Mouse (Mus musculus): ENCODE data around the gene Antxr1. TPM values are rescaled to one million over a fixed set of nuclear protein-coding genes. Genes with fewer than 3 reads are reported as not detected.

Gene Antxr1
- polyA plus RNA-seq, 1 experiment from 2014 or later = 7.4 TPM

- Histone ChIP-seq H3K9ac (ENCODE audit: low read depth, low read length) (peak overlapping the region; percentile 83), H3K9me3 (ENCODE audit: control insufficient read depth, low read length) (no peaks in the 10 kb centered on the region), H3K36me3 (ENCODE audit: control insufficient read depth, insufficient read depth, low read length) (no peaks in the 10 kb centered on the region), H3K27ac (ENCODE audit: low read depth, low read length) (no peak overlapping the region), H3K4me1 (replicated peaks; ENCODE audit: control insufficient read depth, insufficient read depth, low read length) (no peaks in the 10 kb centered on the region; the same call in 1 of the 2 replicates), H3K27me3 (ENCODE audit: control insufficient read depth, insufficient read depth, low read length) (no peaks in the 10 kb centered on the region), H3K4me3 (ENCODE audit: low read depth, low read length) (peak overlapping the region; percentile 81), H3K4me2 (replicated peaks; ENCODE audit: low read depth, low read length) (peak overlapping the region; percentile 83)
- ATAC-seq (ENCODE audit: low FRiP score) (no peak), DNase-seq (ENCODE audit: low spot score) (peak; percentile 49)
- 15% methylated on average over 11 of the region's 11 CpGs for WGBS
Measured at GRCm38 (mm10) chr6:87334361-87335090, 1.1 kb downstream of the Antxr1 start.

- no peaks in the 10 kb centered on the region for H3K9me3 ChIP-seq (ENCODE audit: control insufficient read depth, low read length)
- ATAC-seq (ENCODE audit: low FRiP score) = no peak
- H3K9ac ChIP-seq (ENCODE audit: low read depth, low read length) = no peak overlapping the region
- H3K27me3 ChIP-seq (ENCODE audit: control insufficient read depth, insufficient read depth, low read length) = no peaks in the 10 kb centered on the region
- H3K4me3 ChIP-seq (ENCODE audit: low read depth, low read length) = no peak overlapping the region
- DNase-seq (ENCODE audit: low spot score) = no peak
- WGBS = 93% methylated on average over 2 of the region's 2 CpGs
- H3K36me3 ChIP-seq (ENCODE audit: control insufficient read depth, insufficient read depth, low read length) = no peaks in the 10 kb centered on the region
- H3K4me1 ChIP-seq (replicated peaks; ENCODE audit: control insufficient read depth, insufficient read depth, low read length) = no peaks in the 10 kb centered on the region; the same call in 1 of the 2 replicates
- H3K4me2 ChIP-seq (replicated peaks; ENCODE audit: low read depth, low read length) = no peak overlapping the region
- no peak overlapping the region for H3K27ac ChIP-seq (ENCODE audit: low read depth, low read length)
Measured at GRCm38 (mm10) chr6:87332380-87332779, 3.2 kb downstream of the Antxr1 start.

DNA sequence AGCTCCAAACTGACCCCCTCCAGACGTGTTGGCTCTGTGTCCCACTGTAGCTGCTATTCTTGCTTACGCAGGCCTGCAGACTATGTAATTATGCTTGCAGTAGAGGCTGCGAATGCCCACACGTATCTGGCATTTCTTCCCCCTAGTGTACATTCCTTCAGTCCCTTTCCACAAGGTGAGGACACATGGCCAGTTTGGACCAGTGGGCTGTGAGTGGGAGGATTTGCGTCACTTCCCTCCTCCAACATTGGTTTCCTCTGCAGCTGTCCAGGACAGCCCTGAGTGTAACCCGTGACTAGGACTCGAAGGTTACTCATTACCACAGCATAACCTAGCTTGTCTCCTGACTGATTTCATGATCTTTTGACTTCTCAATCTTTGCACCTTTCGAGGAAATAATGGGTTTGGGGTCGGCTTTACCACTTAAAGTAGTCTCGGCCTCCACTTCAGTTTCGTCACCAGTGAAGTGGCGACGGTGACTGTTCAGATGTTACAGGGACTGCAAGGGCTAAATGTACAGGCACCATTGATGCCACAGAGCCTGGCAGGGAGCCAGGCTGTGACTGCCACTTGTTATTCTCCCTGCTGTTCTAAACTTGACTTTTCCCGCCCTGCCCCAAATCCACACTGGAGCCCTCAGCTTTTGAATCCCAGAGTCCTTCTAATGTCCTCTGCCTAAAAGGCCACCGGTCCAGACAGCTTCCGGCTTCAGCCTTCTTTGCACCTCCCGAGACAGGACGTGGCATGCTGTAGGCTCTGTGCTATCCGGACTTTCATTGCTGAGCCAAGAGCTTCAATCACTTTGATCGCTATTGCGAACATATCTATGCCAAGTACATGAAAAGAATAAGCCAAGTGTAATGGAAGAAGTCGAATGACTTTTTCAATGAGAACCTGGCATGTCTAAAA lies 7.1 kb downstream of the Antxr1 start:
- 87% methylated on average over 22 of the region's 22 CpGs for WGBS
- no peaks in the 10 kb centered on the region; the same call in 1 of the 2 replicates for H3K4me1 ChIP-seq (replicated peaks; ENCODE audit: control insufficient read depth, insufficient read depth, low read length)
- H3K9ac ChIP-seq (ENCODE audit: low read depth, low read length) = no peak overlapping the region
- no peaks in the 10 kb centered on the region for H3K36me3 ChIP-seq (ENCODE audit: control insufficient read depth, insufficient read depth, low read length)
- no peaks in the 10 kb centered on the region for H3K27me3 ChIP-seq (ENCODE audit: control insufficient read depth, insufficient read depth, low read length)
- no peak overlapping the region for H3K4me3 ChIP-seq (ENCODE audit: low read depth, low read length)
- DNase-seq (ENCODE audit: low spot score) = no peak
- H3K9me3 ChIP-seq (ENCODE audit: control insufficient read depth, low read length) = no peaks in the 10 kb centered on the region
- no peak overlapping the region for H3K27ac ChIP-seq (ENCODE audit: low read depth, low read length)
- no peak for ATAC-seq (ENCODE audit: low FRiP score)
- no peak overlapping the region for H3K4me2 ChIP-seq (replicated peaks; ENCODE audit: low read depth, low read length)

- Histone ChIP-seq H3K27ac (ENCODE audit: low read depth, low read length) (no peak overlapping the region), H3K36me3 (ENCODE audit: control insufficient read depth, insufficient read depth, low read length) (no peaks in the 10 kb centered on the region), H3K9ac (ENCODE audit: low read depth, low read length) (no peak overlapping the region), H3K27me3 (ENCODE audit: control insufficient read depth, insufficient read depth, low read length) (no peaks in the 10 kb centered on the region), H3K9me3 (ENCODE audit: control insufficient read depth, low read length) (no peaks in the 10 kb centered on the region), H3K4me1 (replicated peaks; ENCODE audit: control insufficient read depth, insufficient read depth, low read length) (no peaks in the 10 kb centered on the region; the same call in 1 of the 2 replicates), H3K4me2 (replicated peaks; ENCODE audit: low read depth, low read length) (no peak overlapping the region), H3K4me3 (ENCODE audit: low read depth, low read length) (no peak overlapping the region)
- no peak for DNase-seq (ENCODE audit: low spot score)
- 85% methylated on average over 2 of the region's 2 CpGs for WGBS
- no peak for ATAC-seq (ENCODE audit: low FRiP score)
Measured at GRCm38 (mm10) chr6:87326932-87327331, 8.7 kb downstream of the Antxr1 start.

- Histone ChIP-seq H3K4me2 (replicated peaks; ENCODE audit: low read depth, low read length) (no peak overlapping the region), H3K4me1 (replicated peaks; ENCODE audit: control insufficient read depth, insufficient read depth, low read length) (no peaks in the 10 kb centered on the region), H3K9ac (ENCODE audit: low read depth, low read length) (no peak overlapping the region), H3K27ac (ENCODE audit: low read depth, low read length) (no peak overlapping the region), H3K36me3 (ENCODE audit: control insufficient read depth, insufficient read depth, low read length) (no peaks in the 10 kb centered on the region), H3K27me3 (ENCODE audit: control insufficient read depth, insufficient read depth, low read length) (no peaks in the 10 kb centered on the region), H3K4me3 (ENCODE audit: low read depth, low read length) (no peak overlapping the region), H3K9me3 (ENCODE audit: control insufficient read depth, low read length) (no peaks in the 10 kb centered on the region)
- WGBS = 86% methylated on average over 2 of the region's 2 CpGs
- DNase-seq (ENCODE audit: low spot score) (peak; percentile 35), ATAC-seq (ENCODE audit: low FRiP score) (no peak)
Measured at GRCm38 (mm10) chr6:87323381-87323780, 12.2 kb downstream of the Antxr1 start.

- H3K4me1 ChIP-seq (replicated peaks; ENCODE audit: control insufficient read depth, insufficient read depth, low read length) = no peaks in the 10 kb centered on the region
- H3K4me2 ChIP-seq (replicated peaks; ENCODE audit: low read depth, low read length) = no peak overlapping the region
- H3K4me3 ChIP-seq (ENCODE audit: low read depth, low read length) = no peak overlapping the region
- H3K9me3 ChIP-seq (ENCODE audit: control insufficient read depth, low read length) = no peaks in the 10 kb centered on the region
- H3K9ac ChIP-seq (ENCODE audit: low read depth, low read length) = no peak overlapping the region
- no peak overlapping the region for H3K27ac ChIP-seq (ENCODE audit: low read depth, low read length)
- H3K36me3 ChIP-seq (ENCODE audit: control insufficient read depth, insufficient read depth, low read length) = no peaks in the 10 kb centered on the region
- DNase-seq (ENCODE audit: low spot score) = no peak
- ATAC-seq (ENCODE audit: low FRiP score) = no peak
- H3K27me3 ChIP-seq (ENCODE audit: control insufficient read depth, insufficient read depth, low read length) = no peaks in the 10 kb centered on the region
- WGBS = 94% methylated on average over 7 of the region's 7 CpGs
Measured at GRCm38 (mm10) chr6:87318651-87319050, 17.0 kb downstream of the Antxr1 start.

DNA sequence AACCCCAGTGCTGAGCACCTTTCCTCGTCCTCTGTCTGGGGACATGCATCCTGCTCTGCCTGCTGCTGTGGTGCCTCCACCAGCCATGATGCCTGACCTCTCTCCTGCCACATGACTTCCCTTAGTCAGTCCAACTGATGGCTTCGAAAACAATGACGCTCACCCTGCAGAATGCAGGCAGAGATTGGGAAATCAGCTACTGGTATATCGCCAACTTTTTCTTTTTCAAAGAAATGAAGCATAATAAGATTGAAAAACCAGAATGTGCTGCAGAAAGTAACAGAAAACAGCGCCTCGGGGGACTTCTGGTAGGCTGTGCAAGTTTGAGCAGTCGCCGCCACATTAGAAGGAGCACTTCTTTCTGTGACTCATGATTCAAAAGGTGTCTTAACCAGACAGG lies 18.7 kb downstream of the Antxr1 start:
- no peaks in the 10 kb centered on the region for H3K4me1 ChIP-seq (replicated peaks; ENCODE audit: control insufficient read depth, insufficient read depth, low read length)
- H3K9ac ChIP-seq (ENCODE audit: low read depth, low read length) = no peak overlapping the region
- no peak overlapping the region for H3K4me3 ChIP-seq (ENCODE audit: low read depth, low read length)
- H3K27ac ChIP-seq (ENCODE audit: low read depth, low read length) = no peak overlapping the region
- DNase-seq (ENCODE audit: low spot score) (no peak), ATAC-seq (ENCODE audit: low FRiP score) (no peak)
- H3K4me2 ChIP-seq (replicated peaks; ENCODE audit: low read depth, low read length) = no peak overlapping the region
- H3K27me3 ChIP-seq (ENCODE audit: control insufficient read depth, insufficient read depth, low read length) = no peaks in the 10 kb centered on the region
- H3K9me3 ChIP-seq (ENCODE audit: control insufficient read depth, low read length) = no peaks in the 10 kb centered on the region
- H3K36me3 ChIP-seq (ENCODE audit: control insufficient read depth, insufficient read depth, low read length) = no peaks in the 10 kb centered on the region
- WGBS = 87% methylated on average over 8 of the region's 8 CpGs

GRCm38 (mm10) chr6:87312761-87313160 lies 22.9 kb downstream of the Antxr1 start:
- Histone ChIP-seq H3K9me3 (ENCODE audit: control insufficient read depth, low read length) (no peaks in the 10 kb centered on the region), H3K9ac (ENCODE audit: low read depth, low read length) (no peak overlapping the region), H3K4me2 (replicated peaks; ENCODE audit: low read depth, low read length) (no peak overlapping the region), H3K36me3 (ENCODE audit: control insufficient read depth, insufficient read depth, low read length) (no peaks in the 10 kb centered on the region), H3K4me3 (ENCODE audit: low read depth, low read length) (no peak overlapping the region), H3K27me3 (ENCODE audit: control insufficient read depth, insufficient read depth, low read length) (no peaks in the 10 kb centered on the region), H3K4me1 (replicated peaks; ENCODE audit: control insufficient read depth, insufficient read depth, low read length) (no peaks in the 10 kb centered on the region), H3K27ac (ENCODE audit: low read depth, low read length) (no peak overlapping the region)
- no peak for DNase-seq (ENCODE audit: low spot score)
- ATAC-seq (ENCODE audit: low FRiP score) = no peak
- WGBS = 80% methylated on average over 4 of the region's 4 CpGs

All from hindbrain, embryonic 11.5 days (tissue).